Mouse (Mus musculus): ENCODE data around the gene Synj2. TPM values are rescaled to one million over a fixed set of nuclear protein-coding genes. Genes with fewer than 3 reads are reported as not detected.
A peak's percentile ranks its signal among the peaks of the same experiment; 100 is the strongest.

Gene Synj2
- total RNA-seq, 2 experiments from 2014 or later: 71.8 to 73.5 TPM

GRCm38 (mm10) chr17:5934554-5935324 lies 6.3 kb upstream of the Synj2 start:
- DNase-seq (ENCODE audit: low spot score in 2 of 2): peak in 1 of 2 experiments; percentile 35

DNA sequence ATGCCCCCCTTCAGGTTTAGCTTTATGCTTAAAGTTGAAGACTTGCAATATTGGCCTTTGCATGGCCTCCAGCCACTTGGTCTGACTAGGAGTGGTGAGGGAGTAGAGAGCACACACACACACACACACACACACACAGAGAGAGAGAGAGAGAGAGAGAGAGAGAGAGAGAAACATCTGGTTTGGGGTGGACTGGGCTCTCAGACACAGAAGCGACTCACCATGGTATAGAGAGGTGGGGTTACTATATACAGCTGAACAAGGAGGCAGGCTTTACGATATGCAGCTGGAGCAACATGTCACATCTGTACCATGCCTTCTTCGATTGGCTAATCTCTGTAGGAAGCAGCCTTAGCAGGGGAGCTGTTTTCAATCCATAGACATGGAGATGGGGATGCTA lies 5.4 kb upstream of the Synj2 start:
- DNase-seq (ENCODE audit: low spot score in 2 of 2): no peak

DNA sequence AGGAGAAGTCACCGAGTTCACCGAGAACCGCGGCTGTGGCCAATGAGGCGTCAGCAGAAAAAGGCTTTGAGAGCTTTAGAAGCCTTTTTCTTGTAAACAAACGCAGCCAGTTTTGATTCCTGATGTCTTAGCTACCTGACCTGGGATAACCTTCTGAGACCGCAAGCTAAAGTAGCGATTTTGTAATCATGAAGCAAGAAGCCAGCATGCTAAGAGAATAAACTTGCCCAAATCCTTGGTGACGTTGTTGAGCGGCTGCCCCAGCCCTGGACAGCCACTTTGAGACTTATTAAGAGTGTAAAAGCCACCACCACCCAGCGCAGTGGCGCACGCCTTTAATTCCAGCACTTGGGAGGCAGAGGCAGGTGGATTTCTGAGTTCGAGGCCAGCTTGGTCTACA lies 4.8 kb upstream of the Synj2 start:
- DNase-seq (ENCODE audit: low spot score in 2 of 2): no peak

GRCm38 (mm10) chr17:5937441-5937840 lies 3.6 kb upstream of the Synj2 start:
- DNase-seq (ENCODE audit: low spot score in 2 of 2): no peak

GRCm38 (mm10) chr17:5939871-5940270 lies 1.2 kb upstream of the Synj2 start:
- no peak for DNase-seq (ENCODE audit: low spot score in 2 of 2)

DNA sequence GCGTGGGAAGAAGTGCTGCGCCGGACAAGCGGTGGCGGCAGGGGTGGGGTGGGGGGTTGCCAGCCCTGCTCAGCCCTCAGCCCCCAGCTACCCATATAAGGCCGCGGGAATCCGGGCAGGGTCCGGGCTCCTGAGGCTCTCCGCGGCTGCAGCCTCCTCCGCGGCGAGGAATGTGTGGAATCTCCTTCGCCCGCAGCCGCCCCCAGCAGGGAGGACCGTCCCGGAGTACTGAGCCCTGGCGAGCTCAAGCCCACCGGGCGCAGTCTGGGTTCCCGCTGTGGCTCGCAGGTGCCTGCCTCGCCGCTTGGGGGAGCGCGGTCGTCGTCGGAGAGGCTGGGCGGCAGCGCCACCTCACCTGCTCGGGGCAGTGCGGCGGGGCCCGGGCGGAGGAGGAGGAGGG lies 288 bp upstream of the Synj2 start:
- peak in 1 of 2 experiments; percentile 73 for DNase-seq (ENCODE audit: low spot score in 2 of 2)

GRCm38 (mm10) chr17:5942156-5942555 lies 1.1 kb downstream of the Synj2 start:
- no peak for DNase-seq (ENCODE audit: low spot score in 2 of 2)

DNA sequence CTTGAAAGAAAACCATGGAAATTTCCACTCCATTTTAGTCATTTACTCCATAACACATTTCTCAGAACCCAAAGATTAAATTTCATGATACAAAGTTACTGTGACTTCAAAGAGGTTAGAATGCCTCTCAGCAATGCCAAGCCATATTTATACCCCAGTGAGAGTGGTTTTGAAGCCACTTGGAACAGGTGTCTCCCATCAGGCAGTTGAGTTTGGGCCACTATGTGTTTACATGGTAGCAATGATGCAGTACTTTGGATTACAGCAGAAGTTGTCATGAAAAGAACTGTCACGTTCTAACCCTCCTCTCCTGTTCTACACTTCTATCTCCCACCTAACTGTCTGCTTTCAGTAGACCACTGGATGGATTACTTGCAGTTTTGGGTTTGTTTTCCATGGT lies 2.0 kb downstream of the Synj2 start:
- no peak for DNase-seq (ENCODE audit: low spot score in 2 of 2)

DNA sequence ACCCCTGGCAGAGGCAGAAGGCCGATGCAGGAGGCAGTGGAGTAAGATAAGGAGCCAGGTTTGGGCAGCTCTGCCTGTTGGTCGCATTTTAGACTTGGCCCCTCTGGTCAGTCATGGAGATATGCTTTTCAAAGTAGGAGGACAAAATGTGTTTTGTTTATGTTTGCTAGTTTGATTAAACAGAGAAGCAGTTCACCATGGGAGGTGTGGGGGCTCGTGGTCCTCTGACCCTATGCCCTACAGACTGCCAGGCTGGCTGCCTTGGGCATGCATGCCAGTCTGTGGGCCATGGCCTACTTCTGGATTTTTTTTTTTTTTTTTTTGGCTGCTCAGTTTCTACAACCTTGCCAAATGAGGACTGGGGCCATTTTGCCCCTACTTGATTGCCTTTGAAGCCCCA lies 6.0 kb downstream of the Synj2 start:
- no peak for DNase-seq (ENCODE audit: low spot score in 2 of 2)

DNA sequence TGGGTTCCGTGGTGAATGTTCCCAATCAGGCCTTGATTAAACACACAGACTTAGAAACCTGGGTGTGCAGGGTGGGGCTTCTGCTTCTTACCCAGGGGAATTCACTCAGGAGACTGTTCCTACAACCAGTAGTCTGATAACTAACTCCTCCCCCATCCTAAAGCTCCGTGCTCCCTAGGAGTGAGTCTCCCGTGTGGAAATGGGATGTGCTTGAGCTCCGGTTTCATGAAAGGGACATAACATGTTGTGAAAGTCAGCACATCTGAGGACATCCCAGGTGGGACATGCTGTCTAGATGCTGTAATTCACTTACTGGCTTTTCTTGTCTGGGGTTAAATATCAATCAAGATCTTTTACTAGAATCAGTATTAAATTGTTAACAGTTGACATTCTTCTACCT lies 11.4 kb downstream of the Synj2 start:
- no peak for DNase-seq (ENCODE audit: low spot score in 2 of 2)

GRCm38 (mm10) chr17:5956350-5957000 lies 15.4 kb downstream of the Synj2 start:
- peak in 1 of 2 experiments; percentile 18 for DNase-seq (ENCODE audit: low spot score in 2 of 2)

GRCm38 (mm10) chr17:5957097-5957496 lies 16.0 kb downstream of the Synj2 start:
- DNase-seq (ENCODE audit: low spot score in 2 of 2): no peak

GRCm38 (mm10) chr17:5958229-5958628 lies 17.1 kb downstream of the Synj2 start:
- no peak for DNase-seq (ENCODE audit: low spot score in 2 of 2)

DNA sequence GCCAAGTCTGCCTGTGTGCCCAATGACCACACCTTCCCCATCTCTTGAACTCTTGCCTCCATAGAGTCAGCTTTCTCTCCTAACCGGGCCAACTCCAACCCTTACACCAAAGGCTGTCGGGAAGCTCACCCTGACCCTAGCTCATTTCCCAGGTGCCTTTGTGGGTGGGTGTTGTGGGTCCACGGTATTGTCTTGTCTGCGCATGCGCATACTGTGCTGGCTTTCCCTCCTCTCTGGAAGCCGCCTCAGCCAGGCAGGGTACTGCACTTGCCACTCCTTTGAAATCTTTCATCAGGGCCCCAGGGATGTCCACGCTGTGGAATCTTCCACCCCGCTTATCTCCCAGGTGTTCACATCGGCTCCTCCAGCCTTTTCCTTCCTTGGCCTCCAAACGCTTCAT lies 17.6 kb downstream of the Synj2 start:
- no peak for DNase-seq (ENCODE audit: low spot score in 2 of 2)

DNA sequence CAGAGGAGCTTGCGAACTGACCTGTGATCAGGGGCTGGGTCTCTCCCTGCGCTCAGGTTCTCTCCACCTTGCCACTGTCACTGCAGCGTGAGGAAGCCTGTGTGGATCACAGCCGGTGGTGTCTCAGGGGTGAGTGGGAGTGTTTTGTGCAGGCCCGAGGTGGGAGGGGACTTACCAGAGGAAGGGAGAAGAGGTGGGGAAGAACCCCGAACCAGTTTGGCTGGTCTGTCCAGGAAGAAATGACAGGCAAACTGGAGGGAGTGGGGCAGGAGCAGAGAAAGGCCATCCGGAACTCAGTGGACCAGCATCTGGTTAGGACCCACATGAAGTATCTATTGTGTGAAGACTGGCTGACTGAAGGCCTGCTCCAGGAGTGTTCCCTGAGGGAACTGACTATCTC lies 18.0 kb downstream of the Synj2 start:
- no peak for DNase-seq (ENCODE audit: low spot score in 2 of 2)

DNA sequence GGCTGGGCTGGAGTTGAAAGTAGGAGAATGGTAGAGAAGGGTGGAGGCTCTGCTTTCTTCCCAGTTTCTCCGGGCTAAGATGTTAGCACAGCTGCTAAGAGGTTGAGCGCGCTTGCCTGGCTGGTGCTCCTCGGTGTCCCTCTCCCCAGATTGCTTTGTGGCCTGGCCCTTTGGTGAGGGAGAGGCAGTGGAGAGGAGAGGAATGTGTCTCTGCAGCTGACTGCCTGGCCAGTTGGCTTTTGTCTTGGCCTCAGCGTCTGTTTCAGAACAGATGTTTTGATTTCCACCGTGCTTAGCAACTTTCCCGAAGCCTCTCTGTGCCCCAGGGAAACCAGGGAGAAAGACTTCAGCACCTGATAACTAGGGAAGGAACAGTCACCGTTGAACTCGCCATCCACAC lies 18.7 kb downstream of the Synj2 start:
- no peak for DNase-seq (ENCODE audit: low spot score in 2 of 2)

- no peak for DNase-seq (ENCODE audit: low spot score in 2 of 2)
Observed at GRCm38 (mm10) chr17:5963766-5964165, 22.7 kb downstream of the Synj2 start.

DNA sequence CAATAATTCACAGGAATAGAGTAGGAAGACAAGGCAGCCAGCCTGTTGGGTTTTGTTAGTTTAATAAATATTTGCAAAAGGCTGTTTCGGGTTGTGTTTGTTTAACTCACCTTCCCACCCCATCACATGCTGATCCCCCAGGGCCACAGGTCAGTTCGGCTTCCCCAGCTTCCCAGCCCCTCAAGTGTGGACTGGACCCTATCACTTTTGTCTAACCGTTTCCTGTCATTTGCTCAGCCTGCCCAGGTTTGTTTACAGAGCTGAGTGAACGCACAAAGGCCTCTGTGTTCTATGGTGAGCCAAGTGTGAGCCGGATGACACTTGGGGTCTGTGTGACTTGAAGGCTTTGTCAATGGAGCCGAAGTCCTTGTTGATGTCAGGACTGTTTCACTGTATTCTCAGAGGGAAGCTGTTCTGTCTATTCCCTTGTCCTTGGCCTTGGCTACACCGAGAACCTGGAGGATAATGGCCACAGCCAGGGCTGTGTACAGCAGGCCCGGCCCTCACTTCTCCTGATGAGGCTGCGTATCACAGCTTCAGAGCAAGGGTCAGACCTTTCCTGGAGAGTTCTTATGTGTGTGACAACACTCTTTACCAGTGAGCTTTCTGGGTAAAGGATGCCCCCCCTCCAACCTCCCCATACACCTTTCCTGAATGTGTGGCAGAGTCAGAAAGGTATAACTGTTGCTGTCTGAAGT lies 24.2 kb downstream of the Synj2 start:
- DNase-seq (ENCODE audit: low spot score in 2 of 2): no peak

GRCm38 (mm10) chr17:5966706-5967105 lies 25.6 kb downstream of the Synj2 start:
- no peak for DNase-seq (ENCODE audit: low spot score in 2 of 2)

DNA sequence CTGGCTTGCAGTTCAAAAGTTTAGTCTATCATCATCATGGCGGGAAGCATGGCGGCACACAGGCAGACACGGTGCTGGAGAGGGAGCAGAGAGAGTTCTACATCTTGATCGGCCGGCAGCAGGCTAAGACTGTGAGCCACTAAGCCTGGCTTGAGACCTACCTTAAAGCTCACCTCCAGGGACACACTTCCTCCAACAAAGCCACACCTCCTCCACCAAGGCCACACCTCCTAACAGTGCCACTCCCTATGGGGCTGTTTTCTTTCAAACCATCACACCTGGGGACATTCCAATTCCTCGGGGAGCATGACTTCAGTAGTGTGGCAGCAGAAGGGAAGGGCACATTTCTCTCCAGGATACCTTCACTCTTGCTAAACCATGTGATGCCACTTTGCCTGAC lies 27.5 kb downstream of the Synj2 start:
- DNase-seq (ENCODE audit: low spot score in 2 of 2): no peak

- peak in 1 of 2 experiments; percentile 24 for DNase-seq (ENCODE audit: low spot score in 2 of 2)
Observed at GRCm38 (mm10) chr17:5969246-5969645, 28.2 kb downstream of the Synj2 start.

DNA sequence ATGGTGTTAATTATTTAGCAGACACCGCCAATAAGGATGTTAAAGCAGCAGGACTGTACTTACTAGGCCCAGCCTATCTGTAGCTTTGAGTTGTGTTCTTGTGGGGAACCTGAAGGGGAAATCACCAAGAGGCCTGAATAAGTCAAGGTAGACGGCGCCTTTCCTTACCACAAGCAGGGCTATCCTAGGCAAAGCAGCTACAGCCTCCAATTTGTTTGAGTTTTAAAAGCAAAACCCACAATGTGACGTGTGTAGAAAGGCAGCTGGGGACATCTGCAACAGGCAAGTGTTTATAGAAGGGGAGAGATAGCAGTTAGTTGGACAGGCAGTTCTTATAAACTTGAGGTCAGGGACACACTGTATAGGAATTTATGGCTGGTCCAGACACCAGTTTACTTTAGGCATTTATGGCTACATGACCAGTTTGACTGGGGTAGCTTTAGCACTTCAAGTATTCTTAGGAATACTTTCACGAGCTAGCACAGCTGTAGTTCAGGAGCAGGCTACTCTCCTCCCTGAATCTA lies 29.3 kb downstream of the Synj2 start:
- no peak for DNase-seq (ENCODE audit: low spot score in 2 of 2)
